Mouse (Mus musculus): ENCODE measurements around the gene Tlr4.

The Tlr4 gene

DNA sequence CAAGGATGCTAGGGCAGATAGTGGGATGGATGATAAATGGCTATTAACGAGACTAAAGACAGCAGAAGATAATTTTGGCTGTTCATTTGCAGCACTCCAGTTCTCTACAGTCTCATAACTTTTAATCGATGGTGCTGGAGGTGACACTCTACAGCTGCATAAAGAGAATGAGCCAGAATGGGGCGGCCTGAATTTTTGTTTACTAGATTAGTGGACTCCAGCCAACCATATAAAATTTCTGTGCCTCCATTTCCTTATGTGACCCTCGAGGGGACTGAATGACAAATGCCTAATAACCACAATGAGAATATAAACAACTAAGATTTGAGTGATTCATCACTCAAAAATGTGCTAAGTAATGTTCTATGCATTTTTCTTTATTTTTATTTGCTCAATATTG lies 48.4 kb downstream of the Tlr4 start:
- no peaks in the 10 kb centered on the region for H3K4me1 ChIP-seq (replicated peaks; ENCODE audit: low read depth, low read length)
- TF ChIP-seq NANOG (IDR thresholded peaks at IDR 0.05; ENCODE audit: borderline replicate concordance, low read length) (no peak), POU5F1 (IDR thresholded peaks at IDR 0.05; ENCODE audit: borderline replicate concordance, low read length) (no peak), CTCF (conservative IDR thresholded peaks at IDR 0.05; ENCODE audit: low read length) (no peak)

DNA sequence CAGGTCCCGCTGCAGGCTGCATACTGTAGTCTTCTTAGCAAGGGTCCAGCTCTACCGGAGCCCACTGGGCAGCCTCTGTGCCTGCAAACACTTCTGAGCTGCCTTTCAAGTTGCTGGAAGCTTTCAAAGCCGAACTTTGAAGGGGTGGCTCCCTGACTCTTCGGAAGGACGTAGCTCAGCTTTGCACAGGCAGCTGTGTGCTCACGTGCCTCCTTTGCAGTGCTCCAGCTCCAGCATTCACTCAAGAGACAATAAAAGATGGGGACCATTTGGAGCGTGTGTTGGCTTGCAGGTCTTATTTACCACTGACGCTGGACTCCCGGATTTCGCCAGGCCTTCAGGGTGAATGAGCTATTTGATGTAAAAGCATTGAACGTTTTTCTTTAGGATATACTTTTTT lies 50.2 kb downstream of the Tlr4 start:
- no peak overlapping the region for H3K4me3 ChIP-seq (replicated peaks; ENCODE audit: low read length)
- H3K27me3 ChIP-seq (ENCODE audit: insufficient read depth, low read length): no peaks in the 10 kb centered on the region
- peaks cover 7% of the 10 kb centered on the region for H3K9me3 ChIP-seq (ENCODE audit: low read length)
- no peak for TF ChIP-seq CTCF (conservative IDR thresholded peaks at IDR 0.05; ENCODE audit: low read length)
- no peak for TF ChIP-seq POU5F1 (IDR thresholded peaks at IDR 0.05; ENCODE audit: borderline replicate concordance, low read length)
- TF ChIP-seq NANOG (IDR thresholded peaks at IDR 0.05; ENCODE audit: borderline replicate concordance, low read length): no peak
- no peaks in the 10 kb centered on the region for H3K36me3 ChIP-seq (ENCODE audit: insufficient read depth, low read length)
- H3K4me1 ChIP-seq (replicated peaks; ENCODE audit: low read depth, low read length): no peaks in the 10 kb centered on the region

More for the DNA sequence above, 48.4 kb downstream of the Tlr4 start:
- no peaks in the 10 kb centered on the region for H3K27me3 ChIP-seq (ENCODE audit: insufficient read depth, low read length)
- peaks cover 13% of the 10 kb centered on the region for H3K9me3 ChIP-seq (ENCODE audit: low read length)
- H3K36me3 ChIP-seq (ENCODE audit: insufficient read depth, low read length): no peaks in the 10 kb centered on the region
- no peak overlapping the region for H3K4me3 ChIP-seq (replicated peaks; ENCODE audit: low read length)

DNA sequence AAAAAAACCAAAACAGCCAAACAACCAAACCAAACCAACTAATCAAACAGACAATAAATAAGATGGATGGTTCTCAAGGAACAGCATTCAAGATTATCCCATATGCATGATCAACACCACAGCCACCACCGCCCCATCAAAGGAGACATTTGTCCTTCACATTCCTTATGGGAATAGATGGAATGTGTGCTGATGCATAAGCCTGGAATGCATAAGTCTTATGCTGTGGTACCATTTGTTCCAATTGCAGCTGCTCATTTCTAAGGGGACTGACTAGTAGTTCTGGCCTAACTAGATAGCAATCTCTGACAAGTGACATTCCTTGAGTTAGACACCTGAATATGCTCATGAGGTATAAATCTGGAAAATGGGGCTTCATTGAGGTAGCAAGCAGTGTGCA lies 54.1 kb downstream of the Tlr4 start:
- Histone ChIP-seq H3K27me3 (ENCODE audit: insufficient read depth, low read length) (no peaks in the 10 kb centered on the region), H3K4me1 (replicated peaks; ENCODE audit: low read depth, low read length) (no peaks in the 10 kb centered on the region), H3K4me3 (replicated peaks; ENCODE audit: low read length) (no peak overlapping the region), H3K9me3 (ENCODE audit: low read length) (no peaks in the 10 kb centered on the region), H3K36me3 (ENCODE audit: insufficient read depth, low read length) (no peaks in the 10 kb centered on the region)
- no peak for TF ChIP-seq POU5F1 (IDR thresholded peaks at IDR 0.05; ENCODE audit: borderline replicate concordance, low read length)

DNA sequence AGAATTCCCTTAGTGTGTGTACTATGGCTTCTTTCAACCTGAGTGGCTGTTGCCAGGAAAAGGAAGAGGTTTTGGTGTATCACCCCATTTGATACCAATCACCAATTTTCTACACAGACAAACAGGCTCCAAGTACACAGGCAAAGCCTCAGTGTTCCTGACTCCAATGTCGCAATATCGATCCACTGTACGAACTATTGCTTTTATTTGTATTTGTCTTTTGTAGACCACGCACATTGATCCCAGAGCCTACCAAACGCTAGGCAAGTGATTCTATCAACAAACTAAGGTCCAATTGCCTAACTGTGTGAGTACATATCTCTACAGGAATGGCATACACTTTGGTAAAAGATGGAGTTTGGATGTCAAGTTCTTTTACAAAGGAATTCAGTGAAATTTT lies 55.9 kb downstream of the Tlr4 start:
- no peaks in the 10 kb centered on the region for H3K27me3 ChIP-seq (ENCODE audit: insufficient read depth, low read length)
- no peak overlapping the region for H3K4me3 ChIP-seq (replicated peaks; ENCODE audit: low read length)
- no peaks in the 10 kb centered on the region for H3K36me3 ChIP-seq (ENCODE audit: insufficient read depth, low read length)
- H3K9me3 ChIP-seq (ENCODE audit: low read length): no peaks in the 10 kb centered on the region
- TF ChIP-seq CTCF (conservative IDR thresholded peaks at IDR 0.05; ENCODE audit: low read length) (no peak), NANOG (IDR thresholded peaks at IDR 0.05; ENCODE audit: borderline replicate concordance, low read length) (no peak), POU5F1 (IDR thresholded peaks at IDR 0.05; ENCODE audit: borderline replicate concordance, low read length) (no peak)
- H3K4me1 ChIP-seq (replicated peaks; ENCODE audit: low read depth, low read length): no peaks in the 10 kb centered on the region

DNA sequence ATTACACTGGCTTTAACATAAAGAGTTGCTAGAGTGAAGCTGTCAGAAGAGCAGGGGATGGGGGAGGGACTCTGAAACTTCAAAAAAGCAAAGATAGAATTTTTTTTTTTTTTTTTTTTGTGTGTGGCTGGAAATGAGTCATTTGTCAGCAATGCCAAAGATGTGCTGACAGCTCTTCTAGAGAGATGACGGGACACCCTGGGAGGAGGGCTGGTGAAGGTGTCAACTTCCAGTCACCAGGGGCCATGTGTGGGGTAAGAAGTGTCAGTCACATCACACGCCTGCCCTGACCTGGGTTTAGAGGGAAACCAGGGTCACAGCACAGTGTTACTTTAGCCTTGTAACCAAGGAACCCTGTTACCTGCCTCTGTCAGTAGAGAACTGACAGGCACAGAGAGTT lies 67.2 kb downstream of the Tlr4 start:
- no peak for TF ChIP-seq NANOG (IDR thresholded peaks at IDR 0.05; ENCODE audit: borderline replicate concordance, low read length)
- TF ChIP-seq POU5F1 (IDR thresholded peaks at IDR 0.05; ENCODE audit: borderline replicate concordance, low read length): no peak
- no peak for TF ChIP-seq CTCF (conservative IDR thresholded peaks at IDR 0.05; ENCODE audit: low read length)
- H3K36me3 ChIP-seq (ENCODE audit: insufficient read depth, low read length): no peaks in the 10 kb centered on the region
- peaks cover 2% of the 10 kb centered on the region; the same call in 1 of the 2 replicates for H3K9me3 ChIP-seq (ENCODE audit: low read length)
- H3K4me3 ChIP-seq (replicated peaks; ENCODE audit: low read length): no peak overlapping the region
- no peaks in the 10 kb centered on the region for H3K4me1 ChIP-seq (replicated peaks; ENCODE audit: low read depth, low read length)
- H3K27me3 ChIP-seq (ENCODE audit: insufficient read depth, low read length): no peaks in the 10 kb centered on the region

DNA sequence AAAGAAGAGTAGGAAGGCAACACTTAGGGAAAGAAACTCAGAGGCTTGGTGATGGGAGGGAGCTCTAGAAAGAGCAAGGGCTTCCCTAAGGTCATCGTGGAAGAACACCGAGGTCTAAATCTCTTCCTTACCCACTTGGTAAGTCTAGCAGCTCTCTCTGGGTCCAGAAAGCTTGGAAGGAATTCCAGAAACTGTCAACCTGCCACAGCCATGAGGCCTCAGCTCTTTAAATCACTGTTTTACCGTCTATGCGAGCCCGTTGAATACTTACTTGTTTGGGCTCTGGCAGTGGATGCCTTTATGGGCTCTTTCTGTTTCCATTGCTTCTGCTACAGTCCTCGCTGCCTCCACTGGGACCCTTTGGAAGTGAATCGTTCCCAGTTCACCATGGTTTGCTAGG lies 67.6 kb downstream of the Tlr4 start:
- no peak overlapping the region for H3K4me3 ChIP-seq (replicated peaks; ENCODE audit: low read length)
- peaks cover 5% of the 10 kb centered on the region; the same call in 1 of the 2 replicates for H3K9me3 ChIP-seq (ENCODE audit: low read length)
- TF ChIP-seq POU5F1 (IDR thresholded peaks at IDR 0.05; ENCODE audit: borderline replicate concordance, low read length): no peak
- TF ChIP-seq NANOG (IDR thresholded peaks at IDR 0.05; ENCODE audit: borderline replicate concordance, low read length): no peak
- no peak for TF ChIP-seq CTCF (conservative IDR thresholded peaks at IDR 0.05; ENCODE audit: low read length)
- H3K36me3 ChIP-seq (ENCODE audit: insufficient read depth, low read length): no peaks in the 10 kb centered on the region
- no peaks in the 10 kb centered on the region for H3K4me1 ChIP-seq (replicated peaks; ENCODE audit: low read depth, low read length)
- no peaks in the 10 kb centered on the region for H3K27me3 ChIP-seq (ENCODE audit: insufficient read depth, low read length)

DNA sequence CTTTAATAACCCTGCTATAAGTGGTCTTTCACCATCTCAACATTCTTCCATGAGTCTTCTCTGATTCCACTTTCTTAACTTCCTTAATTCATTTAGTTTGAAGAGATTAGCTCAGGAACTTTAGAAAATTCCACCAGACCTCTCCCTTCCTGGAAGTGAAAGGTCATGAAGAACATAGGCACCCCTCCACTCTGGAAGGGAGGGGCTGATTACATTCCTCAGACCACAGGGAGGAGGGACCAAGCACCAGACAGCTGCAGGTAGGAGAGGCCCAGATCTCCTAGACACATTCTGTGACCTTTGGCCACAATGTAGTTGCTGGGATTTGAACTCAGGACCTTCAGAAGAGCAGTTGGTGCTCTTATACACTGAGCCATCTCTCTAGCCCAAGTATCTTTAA lies 72.7 kb downstream of the Tlr4 start:
- Histone ChIP-seq H3K9me3 (ENCODE audit: low read length) (peaks cover 17% of the 10 kb centered on the region), H3K27me3 (ENCODE audit: insufficient read depth, low read length) (no peaks in the 10 kb centered on the region), H3K4me1 (replicated peaks; ENCODE audit: low read depth, low read length) (no peaks in the 10 kb centered on the region), H3K4me3 (replicated peaks; ENCODE audit: low read length) (no peak overlapping the region), H3K36me3 (ENCODE audit: insufficient read depth, low read length) (no peaks in the 10 kb centered on the region)
- TF ChIP-seq POU5F1 (IDR thresholded peaks at IDR 0.05; ENCODE audit: borderline replicate concordance, low read length): no peak
- no peak for TF ChIP-seq NANOG (IDR thresholded peaks at IDR 0.05; ENCODE audit: borderline replicate concordance, low read length)
- TF ChIP-seq CTCF (conservative IDR thresholded peaks at IDR 0.05; ENCODE audit: low read length): no peak

DNA sequence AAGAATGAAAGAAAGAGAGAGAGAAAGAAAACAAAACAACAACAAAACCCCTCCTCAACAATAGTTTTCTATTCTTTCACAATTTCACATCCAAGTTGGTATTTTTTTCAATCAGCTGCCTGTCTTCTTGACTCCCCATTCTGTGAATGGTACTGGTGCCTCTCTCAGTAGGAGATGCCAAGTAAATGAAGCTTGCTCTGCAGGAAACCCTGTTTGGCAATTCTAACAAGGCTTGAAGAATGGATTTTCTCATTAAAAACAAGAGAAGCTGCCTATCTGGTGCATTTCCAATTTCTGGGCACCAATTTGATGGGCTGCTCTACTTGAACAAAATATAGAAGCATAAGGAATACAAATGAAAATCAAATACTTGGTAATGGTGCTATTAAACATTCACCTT lies 74.1 kb downstream of the Tlr4 start:
- no peaks in the 10 kb centered on the region for H3K27me3 ChIP-seq (ENCODE audit: insufficient read depth, low read length)
- H3K4me1 ChIP-seq (replicated peaks; ENCODE audit: low read depth, low read length): no peaks in the 10 kb centered on the region
- no peak overlapping the region for H3K4me3 ChIP-seq (replicated peaks; ENCODE audit: low read length)
- TF ChIP-seq CTCF (conservative IDR thresholded peaks at IDR 0.05; ENCODE audit: low read length) (no peak), NANOG (IDR thresholded peaks at IDR 0.05; ENCODE audit: borderline replicate concordance, low read length) (no peak), POU5F1 (IDR thresholded peaks at IDR 0.05; ENCODE audit: borderline replicate concordance, low read length) (no peak)
- H3K36me3 ChIP-seq (ENCODE audit: insufficient read depth, low read length): no peaks in the 10 kb centered on the region
- H3K9me3 ChIP-seq (ENCODE audit: low read length): peaks cover 17% of the 10 kb centered on the region

DNA sequence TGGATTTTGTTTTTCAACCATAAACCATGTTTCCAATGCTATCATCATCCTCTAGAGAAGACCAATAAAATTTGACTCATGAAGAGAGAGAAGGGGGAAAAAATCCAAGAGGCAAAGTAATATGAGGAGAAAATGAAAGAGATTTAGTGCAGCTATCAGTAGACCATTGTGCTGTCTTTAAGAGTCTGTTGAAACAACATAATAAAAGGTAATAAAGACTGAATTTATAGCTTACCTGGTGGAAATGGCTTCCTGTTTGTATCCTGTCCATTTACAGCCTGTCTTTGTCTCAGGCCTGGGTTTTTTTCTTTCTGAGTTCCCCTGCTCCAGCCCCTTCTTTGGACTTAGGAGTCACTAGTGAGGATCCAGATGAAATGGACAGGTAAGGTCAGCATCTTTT lies 81.0 kb downstream of the Tlr4 start:
- Histone ChIP-seq H3K9me3 (ENCODE audit: low read length) (peaks cover 26% of the 10 kb centered on the region), H3K36me3 (ENCODE audit: insufficient read depth, low read length) (no peaks in the 10 kb centered on the region), H3K4me3 (replicated peaks; ENCODE audit: low read length) (no peak overlapping the region), H3K4me1 (replicated peaks; ENCODE audit: low read depth, low read length) (no peaks in the 10 kb centered on the region), H3K27me3 (ENCODE audit: insufficient read depth, low read length) (no peaks in the 10 kb centered on the region)
- TF ChIP-seq NANOG (IDR thresholded peaks at IDR 0.05; ENCODE audit: borderline replicate concordance, low read length) (no peak), POU5F1 (IDR thresholded peaks at IDR 0.05; ENCODE audit: borderline replicate concordance, low read length) (no peak)

Measured in E14TG2a.4 (cell line).